Mouse (Mus musculus) heart, embryonic 10.5 days (tissue): ENCODE results near the gene Rars2. TPM values are rescaled to one million over a fixed set of nuclear protein-coding genes. Genes with fewer than 3 reads are reported as not detected.
A peak's percentile ranks its signal among the peaks of the same experiment; 100 is the strongest.

Experiments
- DNase-seq: peaks from one replicate; pipeline ENCODE4 v3.0.0-alpha.2; 2017; ENCODE audit warnings: low spot score
- H3K27ac ChIP-seq: fragments of 300-500 bp; sonication (generic); 2 replicates; pipeline ENCODE4 v1.5.1; 2016; ENCODE audit warnings: mild to moderate bottlenecking
- H3K27me3 ChIP-seq: fragments of 300-500 bp; sonication (generic); 2 replicates; pipeline ENCODE4 v1.6.1; 2016; ENCODE audit warnings: mild to moderate bottlenecking; ENCODE audit not compliant: poor library complexity, insufficient read depth, severe bottlenecking
- H3K36me3 ChIP-seq: fragments of 300-500 bp; sonication (generic); 2 replicates; pipeline ENCODE4 v1.6.1; 2016; ENCODE audit warnings: mild to moderate bottlenecking, moderate library complexity
- H3K4me1 ChIP-seq: fragments of 300-500 bp; sonication (generic); 2 replicates; pipeline ENCODE4 v1.6.1; 2016; ENCODE audit warnings: mild to moderate bottlenecking
- H3K4me3 ChIP-seq: fragments of 300-500 bp; sonication (generic); 2 replicates; pipeline ENCODE4 v1.5.1; 2016; ENCODE audit warnings: mild to moderate bottlenecking, moderate library complexity
- H3K9me3 ChIP-seq: fragments of 300-500 bp; sonication (generic); 2 replicates; pipeline ENCODE4 v1.6.1; 2016; ENCODE audit warnings: mild to moderate bottlenecking, moderate library complexity
- WGBS: fragments of 180-500 bp; shearing (Covaris S2); methylation state at CpG from one replicate; pipeline ENCODE4 v1.1.7; 2016; 5-methylcytosine and 5-hydroxymethylcytosine counted together
- polyA plus RNA-seq: library from polyadenylated mRNA; unstranded; fragments of >200 nt; fragmentation: Nextera tagmentation; extraction: Ambion mirVana; gene quantifications from 2 replicates; pipeline ENCODE4 v1.2.1, GENCODE M21; 2016

Rars2 gene
- polyA plus RNA-seq, 1 experiment from 2014 or later, result 68.0 TPM

DNA sequence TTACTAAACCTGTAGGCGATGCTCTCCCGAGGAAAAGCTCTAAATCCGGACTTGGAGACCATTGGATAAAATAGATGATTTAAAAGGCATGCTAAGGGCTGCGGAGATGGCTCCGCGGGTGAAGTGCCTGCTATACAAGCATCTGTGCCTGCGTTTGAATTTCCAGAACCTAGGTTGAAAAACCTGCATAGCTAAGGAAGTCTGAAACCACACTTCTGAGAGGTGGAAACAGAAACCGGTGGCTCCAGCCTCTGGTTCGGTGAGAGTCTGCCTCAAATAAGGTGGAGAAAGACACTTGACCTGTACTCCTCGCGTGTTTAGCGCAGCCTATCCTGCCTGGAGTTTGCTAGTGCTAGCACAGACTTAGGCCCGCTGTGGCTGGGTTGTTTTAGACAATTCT lies 546 bp downstream of the Rars2 start:
- peak; percentile 78 for DNase-seq
- Histone ChIP-seq H3K27me3 (no peaks in the 10 kb centered on the region), H3K27ac (peak overlapping the region; percentile 93), H3K4me3 (peak overlapping the region; percentile 79), H3K4me1 (peaks cover 19% of the 10 kb centered on the region), H3K9me3 (no peaks in the 10 kb centered on the region), H3K36me3 (peaks cover 7% of the 10 kb centered on the region; the same call in 1 of the 2 replicates)
- WGBS, result 2% methylated on average over 13 of the region's 13 CpGs

DNA sequence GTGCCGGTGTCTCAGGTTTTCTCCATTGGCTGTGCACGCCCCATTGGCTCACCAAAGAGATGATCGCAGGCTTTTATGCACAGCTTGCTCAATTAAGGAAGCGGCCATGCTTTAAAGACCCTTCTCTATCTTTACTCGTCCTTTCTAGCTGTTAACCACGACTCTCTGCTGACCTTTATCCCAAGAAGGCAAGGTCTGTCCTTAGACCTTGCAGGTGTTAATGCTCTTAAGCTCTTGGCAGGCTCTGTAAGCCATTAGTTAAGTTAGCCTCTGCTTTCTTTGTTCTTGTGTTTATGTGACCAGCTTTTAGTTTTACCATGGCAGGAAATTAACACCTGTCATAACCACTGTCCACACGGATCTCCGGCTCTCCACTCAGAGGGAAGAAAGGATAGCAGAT lies 1.4 kb downstream of the Rars2 start:
- H3K27ac ChIP-seq, result peak overlapping the region; percentile 93; the same call in 1 of the 2 replicates
- no peaks in the 10 kb centered on the region for H3K9me3 ChIP-seq
- no peak for DNase-seq
- H3K27me3 ChIP-seq, result no peaks in the 10 kb centered on the region
- peak overlapping the region; percentile 79 for H3K4me3 ChIP-seq
- 85% methylated on average over 8 of the region's 8 CpGs for WGBS
- peaks cover 7% of the 10 kb centered on the region; the same call in 1 of the 2 replicates for H3K36me3 ChIP-seq
- H3K4me1 ChIP-seq, result peaks cover 19% of the 10 kb centered on the region

DNA sequence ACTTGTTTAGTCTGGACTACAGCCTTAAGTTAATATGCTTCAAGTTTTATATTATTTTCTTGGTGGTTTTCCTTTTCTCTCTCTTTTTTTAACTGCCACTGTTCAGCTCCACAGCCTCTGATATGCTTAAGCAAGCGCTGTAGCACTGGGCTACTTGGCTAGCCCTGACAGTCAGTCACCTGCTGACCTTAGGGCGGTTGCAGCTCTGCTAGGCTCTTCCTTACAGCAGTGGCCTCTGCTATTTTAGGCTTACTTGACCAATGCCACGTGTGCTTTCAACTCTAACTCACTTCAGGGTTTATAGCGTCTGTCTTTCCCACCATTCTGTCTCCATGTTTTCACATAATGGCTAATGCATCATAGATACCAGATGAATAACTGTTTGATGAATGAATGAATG lies 10.8 kb downstream of the Rars2 start:
- no peak for DNase-seq
- 79% methylated on average over 4 of the region's 4 CpGs for WGBS
- Histone ChIP-seq H3K27me3 (no peaks in the 10 kb centered on the region), H3K27ac (no peak overlapping the region), H3K9me3 (no peaks in the 10 kb centered on the region), H3K4me1 (no peaks in the 10 kb centered on the region), H3K4me3 (no peak overlapping the region), H3K36me3 (peaks cover 45% of the 10 kb centered on the region)

DNA sequence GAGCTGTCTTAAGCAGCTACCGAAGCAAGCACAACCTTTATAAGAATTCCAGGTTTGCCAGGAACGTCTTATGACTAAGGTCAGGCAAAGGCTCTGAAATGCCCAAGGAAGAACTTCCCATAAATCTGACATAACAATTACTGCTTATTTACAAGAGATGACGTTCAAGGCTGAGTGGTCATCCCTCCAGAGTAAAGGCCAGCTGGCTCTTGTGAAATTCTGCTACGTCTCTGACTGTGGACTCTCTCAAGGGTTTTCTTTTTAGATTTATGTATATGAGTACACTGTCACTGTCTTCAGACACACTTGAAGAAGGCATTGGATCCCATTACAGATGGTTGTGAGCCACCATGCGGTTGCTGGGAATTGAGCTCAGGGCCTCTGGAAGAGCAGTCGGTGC lies 11.6 kb downstream of the Rars2 start:
- Histone ChIP-seq H3K9me3 (no peaks in the 10 kb centered on the region), H3K27me3 (no peaks in the 10 kb centered on the region), H3K36me3 (peaks cover 52% of the 10 kb centered on the region), H3K27ac (no peak overlapping the region), H3K4me3 (no peak overlapping the region), H3K4me1 (no peaks in the 10 kb centered on the region)
- WGBS, result 93% methylated on average over 6 of the region's 6 CpGs
- no peak for DNase-seq

DNA sequence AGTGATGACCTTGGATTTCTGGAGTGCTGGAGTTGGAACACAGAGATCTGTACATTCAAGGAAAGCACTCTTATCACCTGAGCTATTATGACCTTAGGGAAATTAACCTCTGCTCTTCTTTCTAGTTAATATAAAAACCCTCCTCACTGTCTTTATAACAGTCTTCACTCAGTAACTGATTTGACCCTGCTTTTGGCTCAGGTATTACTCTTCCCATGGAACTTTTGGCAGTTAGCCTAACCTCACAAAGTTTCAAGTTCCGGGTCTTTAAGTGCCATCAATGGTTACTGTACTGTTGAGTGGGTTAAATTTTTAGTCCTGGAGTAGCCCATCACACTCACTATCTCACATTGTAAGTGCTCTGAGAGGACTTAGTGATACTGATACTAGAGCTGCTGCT lies 15.2 kb downstream of the Rars2 start:
- no peak for DNase-seq
- Histone ChIP-seq H3K27ac (no peak overlapping the region), H3K4me3 (no peak overlapping the region), H3K4me1 (no peaks in the 10 kb centered on the region), H3K27me3 (no peaks in the 10 kb centered on the region), H3K9me3 (no peaks in the 10 kb centered on the region), H3K36me3 (peaks cover 60% of the 10 kb centered on the region)
- 68% methylated on average over 1 of the region's 1 CpGs for WGBS

DNA sequence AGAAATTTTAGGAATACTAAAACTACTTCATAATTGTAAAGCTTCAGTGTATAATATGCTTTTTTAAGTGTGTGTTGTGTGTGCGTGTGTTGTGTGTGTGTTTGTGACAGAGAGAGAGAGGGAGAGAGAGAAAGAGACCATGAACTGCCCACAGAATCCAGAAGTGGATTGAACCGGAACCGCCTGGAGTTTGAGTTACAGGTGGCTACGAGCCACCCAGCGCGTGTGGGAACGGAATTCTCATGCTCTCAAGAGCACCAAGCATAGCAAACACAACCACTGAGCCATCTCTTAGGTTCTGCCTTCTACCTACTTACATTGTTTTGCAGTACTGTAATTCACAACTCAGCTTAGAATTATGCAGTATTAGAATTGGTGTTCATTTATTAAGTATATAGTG lies 19.4 kb downstream of the Rars2 start:
- peaks cover 39% of the 10 kb centered on the region for H3K36me3 ChIP-seq

DNA sequence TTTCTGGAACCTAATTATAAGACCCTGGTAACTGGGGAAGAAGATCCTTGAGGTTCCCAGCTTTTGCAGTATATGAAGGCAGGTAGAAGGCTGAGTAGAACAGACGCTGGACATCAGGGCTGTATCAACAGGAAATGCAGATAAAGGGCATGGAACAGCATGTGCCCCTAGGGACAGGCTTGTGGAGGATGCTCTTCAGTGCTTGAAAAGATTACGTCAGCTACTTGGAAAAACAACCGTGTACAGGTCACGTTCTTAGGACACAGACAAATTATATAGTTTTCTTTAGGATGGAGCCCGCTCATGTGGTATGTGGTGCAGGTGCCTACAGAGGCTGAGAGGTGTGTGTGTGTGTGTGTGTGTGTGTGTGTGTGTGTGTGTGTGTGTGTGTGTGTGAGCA lies 21.3 kb downstream of the Rars2 start:
- no peaks in the 10 kb centered on the region for H3K27me3 ChIP-seq
- H3K9me3 ChIP-seq, result no peaks in the 10 kb centered on the region
- peak; percentile 51 for DNase-seq
- H3K4me1 ChIP-seq, result no peaks in the 10 kb centered on the region
- WGBS, result 68% methylated on average over 5 of the region's 5 CpGs
- H3K4me3 ChIP-seq, result no peak overlapping the region
- H3K36me3 ChIP-seq, result peaks cover 52% of the 10 kb centered on the region
- H3K27ac ChIP-seq, result no peak overlapping the region

More for the DNA sequence above, 19.4 kb downstream of the Rars2 start:
- 96% methylated on average over 7 of the region's 7 CpGs for WGBS
- Histone ChIP-seq H3K9me3 (no peaks in the 10 kb centered on the region), H3K4me3 (no peak overlapping the region), H3K4me1 (no peaks in the 10 kb centered on the region), H3K27ac (no peak overlapping the region), H3K27me3 (no peaks in the 10 kb centered on the region)
- no peak for DNase-seq

DNA sequence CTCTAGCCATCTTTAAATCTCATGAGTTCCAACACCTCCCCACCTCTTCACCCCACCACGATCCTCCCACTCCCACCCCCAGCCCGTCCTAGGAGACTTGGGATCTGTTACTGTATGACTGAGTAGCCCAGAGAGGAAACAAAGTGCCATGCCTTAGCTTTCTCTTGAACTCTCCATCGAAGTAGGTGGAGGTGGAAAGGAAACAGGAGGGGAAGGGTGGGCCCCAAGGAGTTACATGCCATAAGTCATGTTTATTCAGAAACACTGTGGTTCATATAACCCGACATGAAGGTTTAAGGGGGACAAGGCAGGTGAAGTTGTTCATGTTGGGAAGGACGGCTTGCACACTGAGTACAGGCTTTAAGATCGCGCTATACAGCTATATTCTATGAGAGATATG lies 22.6 kb downstream of the Rars2 start:
- H3K9me3 ChIP-seq, result no peaks in the 10 kb centered on the region
- 82% methylated on average over 7 of the region's 7 CpGs for WGBS
- peaks cover 50% of the 10 kb centered on the region for H3K36me3 ChIP-seq
- no peak overlapping the region for H3K27ac ChIP-seq
- DNase-seq, result peak; percentile 63
- H3K4me3 ChIP-seq, result no peak overlapping the region
- H3K27me3 ChIP-seq, result no peaks in the 10 kb centered on the region
- no peaks in the 10 kb centered on the region for H3K4me1 ChIP-seq

DNA sequence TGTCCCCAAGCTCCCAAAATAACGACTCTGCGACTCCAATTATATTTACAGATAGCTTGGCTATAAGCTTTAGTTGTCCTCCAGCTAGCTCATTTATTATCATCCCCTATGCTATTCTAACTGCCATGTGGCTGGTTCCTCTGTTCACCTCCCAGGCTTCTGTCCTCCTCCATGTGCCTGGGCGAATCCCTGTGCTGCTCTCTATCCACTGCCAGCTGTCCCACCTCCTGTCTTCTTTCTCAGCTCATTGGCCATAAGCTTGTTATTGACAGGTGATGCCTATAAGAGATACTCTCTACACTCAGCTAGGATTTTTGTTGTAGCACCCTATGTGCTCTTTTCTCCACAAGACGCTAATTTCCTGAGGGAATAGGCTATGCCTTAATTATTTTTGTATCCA lies 23.1 kb downstream of the Rars2 start:
- Histone ChIP-seq H3K9me3 (no peaks in the 10 kb centered on the region), H3K36me3 (peaks cover 50% of the 10 kb centered on the region), H3K4me1 (no peaks in the 10 kb centered on the region), H3K27ac (no peak overlapping the region), H3K4me3 (no peak overlapping the region), H3K27me3 (no peaks in the 10 kb centered on the region)
- DNase-seq, result peak; percentile 30
- 87% methylated on average over 4 of the region's 4 CpGs for WGBS

DNA sequence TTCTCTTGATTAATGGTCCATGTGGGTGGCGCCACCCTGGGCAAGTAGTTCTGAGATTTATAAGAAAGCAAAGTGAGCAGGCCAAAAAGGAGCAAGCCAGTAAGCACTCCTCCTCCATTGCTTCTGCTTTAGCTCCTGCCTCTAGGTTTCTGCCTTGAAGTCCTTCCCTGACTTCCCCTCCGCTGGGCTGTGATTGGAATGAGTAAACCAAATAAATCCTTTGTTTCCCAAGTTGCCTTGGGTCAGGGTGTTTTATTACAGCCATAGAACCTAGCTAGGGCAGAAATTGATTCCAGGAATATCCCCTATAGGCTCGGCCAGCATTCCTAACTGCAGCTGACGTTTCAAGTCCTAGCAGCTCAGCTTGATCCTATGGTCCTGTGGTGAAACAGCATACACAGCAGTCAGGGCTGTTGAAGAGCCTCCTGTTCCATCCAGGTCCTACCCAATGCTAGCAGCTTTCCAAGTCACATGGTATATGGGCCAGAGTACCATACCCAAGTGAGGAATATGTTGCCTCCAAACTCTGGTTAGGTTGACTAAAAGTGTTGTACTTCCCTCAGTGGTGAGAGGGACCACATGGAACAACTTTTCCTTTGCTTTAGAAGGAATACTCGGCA lies 25.1 kb downstream of the Rars2 start:
- Histone ChIP-seq H3K36me3 (peaks cover 41% of the 10 kb centered on the region), H3K9me3 (no peaks in the 10 kb centered on the region), H3K4me3 (no peak overlapping the region), H3K27ac (no peak overlapping the region), H3K4me1 (no peaks in the 10 kb centered on the region), H3K27me3 (no peaks in the 10 kb centered on the region)
- WGBS, result 89% methylated on average over 5 of the region's 5 CpGs
- DNase-seq, result peak; percentile 65

DNA sequence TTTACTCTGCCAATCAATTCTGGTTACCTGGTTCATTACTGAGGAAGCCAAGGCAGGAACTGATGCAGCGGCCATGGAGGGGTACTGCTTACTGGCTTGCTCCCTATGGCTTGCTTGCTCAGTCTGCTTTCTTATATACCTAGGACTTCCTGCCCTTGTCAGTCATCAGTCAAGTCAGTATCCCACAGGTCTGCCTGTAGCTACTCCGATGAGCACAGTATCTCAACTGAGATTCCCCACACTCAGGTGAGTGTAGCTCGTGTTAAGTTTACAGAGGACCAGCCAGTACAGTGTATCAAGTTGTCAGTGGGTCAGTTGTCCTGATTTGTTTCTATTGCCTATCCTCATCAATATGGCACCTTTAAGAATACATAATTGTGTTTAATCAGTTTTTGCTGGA lies 26.0 kb downstream of the Rars2 start:
- Histone ChIP-seq H3K27ac (no peak overlapping the region), H3K4me3 (no peak overlapping the region), H3K36me3 (peaks cover 37% of the 10 kb centered on the region), H3K9me3 (no peaks in the 10 kb centered on the region), H3K27me3 (no peaks in the 10 kb centered on the region), H3K4me1 (no peaks in the 10 kb centered on the region)
- peak; percentile 52 for DNase-seq
- WGBS, result 96% methylated on average over 3 of the region's 3 CpGs

DNA sequence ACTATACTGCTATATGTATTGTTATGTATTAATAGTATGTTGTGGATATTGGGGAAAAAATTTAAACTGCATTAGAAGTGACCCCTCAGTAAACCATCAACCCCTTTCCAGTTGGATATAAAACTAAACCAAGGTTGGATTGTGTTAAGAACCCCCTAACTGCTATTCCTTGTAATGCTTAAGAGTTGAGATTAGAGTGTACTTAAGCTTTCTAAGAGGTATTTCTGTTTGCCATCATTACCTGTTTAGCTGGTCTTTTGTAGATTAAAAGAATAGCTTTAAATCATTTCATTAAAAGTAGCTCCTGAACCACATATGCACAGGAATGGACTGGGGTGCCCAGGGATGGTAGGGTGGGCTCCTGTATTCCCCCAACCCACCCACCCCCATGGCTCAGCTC lies 30.0 kb downstream of the Rars2 start:
- no peak overlapping the region for H3K27ac ChIP-seq
- H3K4me3 ChIP-seq, result no peak overlapping the region
- no peaks in the 10 kb centered on the region for H3K27me3 ChIP-seq
- H3K4me1 ChIP-seq, result no peaks in the 10 kb centered on the region
- DNase-seq, result no peak
- H3K9me3 ChIP-seq, result no peaks in the 10 kb centered on the region
- peaks cover 54% of the 10 kb centered on the region for H3K36me3 ChIP-seq

DNA sequence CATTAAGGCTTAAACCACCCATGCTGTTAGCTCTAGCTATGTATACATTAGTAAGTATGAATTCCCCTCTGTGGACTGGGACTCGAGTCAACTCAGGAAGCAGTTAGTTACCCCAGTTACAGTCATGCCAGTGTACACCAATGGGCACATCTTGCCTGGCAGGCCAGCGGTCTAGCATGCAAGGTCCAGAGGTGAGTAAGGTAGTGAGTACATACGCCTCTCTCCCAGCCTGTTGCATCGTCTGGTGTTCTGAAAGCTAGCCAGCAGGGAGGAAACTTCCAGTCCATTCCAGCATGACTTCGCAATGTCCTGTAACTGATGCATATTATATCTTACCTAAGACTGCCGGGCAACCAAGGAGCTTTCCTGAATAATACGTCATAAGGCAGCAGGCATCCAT lies 38.4 kb downstream of the Rars2 start:
- peaks cover 54% of the 10 kb centered on the region for H3K36me3 ChIP-seq
- WGBS, result 93% methylated on average over 7 of the region's 7 CpGs

DNA sequence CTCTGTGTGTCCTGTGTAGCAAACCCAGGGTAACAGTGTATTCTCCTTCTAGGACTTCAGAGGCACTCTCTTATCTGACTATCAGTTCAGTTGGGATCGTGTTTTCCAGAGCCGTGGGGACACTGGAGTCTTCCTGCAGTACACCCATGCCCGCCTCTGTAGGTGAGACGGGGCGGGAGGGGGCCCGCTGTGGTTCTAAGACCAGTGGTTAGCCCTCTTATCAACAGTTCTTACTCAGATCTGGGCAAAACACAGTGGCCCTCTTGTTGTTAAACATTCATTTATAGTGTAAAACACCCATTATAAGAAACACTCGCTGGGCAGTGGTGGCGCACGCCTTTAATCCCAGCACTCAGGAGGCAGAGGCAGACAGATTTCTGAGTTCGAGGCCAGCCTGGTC lies 41.3 kb downstream of the Rars2 start:
- Histone ChIP-seq H3K4me1 (no peaks in the 10 kb centered on the region), H3K27ac (no peak overlapping the region), H3K9me3 (no peaks in the 10 kb centered on the region), H3K27me3 (no peaks in the 10 kb centered on the region), H3K36me3 (peaks cover 74% of the 10 kb centered on the region), H3K4me3 (no peak overlapping the region)
- 91% methylated on average over 10 of the region's 10 CpGs for WGBS
- no peak for DNase-seq

More for the DNA sequence above, 38.4 kb downstream of the Rars2 start:
- Histone ChIP-seq H3K4me3 (no peak overlapping the region), H3K4me1 (no peaks in the 10 kb centered on the region), H3K27ac (no peak overlapping the region), H3K27me3 (no peaks in the 10 kb centered on the region), H3K9me3 (no peaks in the 10 kb centered on the region)
- DNase-seq, result no peak
